In the genomic region with DNA sequence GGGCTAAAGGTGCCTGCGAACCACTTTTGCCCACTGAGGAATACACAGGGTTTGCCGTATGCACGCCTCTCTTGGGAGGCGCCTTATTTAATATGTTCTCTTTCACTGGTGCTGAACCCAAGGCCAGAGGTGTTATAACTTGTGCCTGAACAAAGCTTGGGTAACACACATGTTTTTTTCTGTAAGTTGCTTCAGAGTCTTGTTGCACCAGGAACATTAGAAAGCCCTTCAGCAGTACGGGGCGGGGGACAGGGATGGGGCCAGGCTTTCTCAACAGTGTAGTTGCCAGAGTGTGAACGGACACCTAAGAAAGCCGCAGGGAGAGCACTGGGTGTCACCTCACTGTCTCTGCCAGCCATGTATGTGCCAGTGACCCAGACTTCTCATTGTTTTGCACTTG, we compare ENCODE assay signal across 19 mouse cellular contexts.
DNase-seq lines count a peak whose midpoint lies in the region; ATAC-seq and TF ChIP-seq lines count a peak whose summit lies in the region.
"Had no signal": no experiment of that assay in that cellular context is flagged by ENCODE, and none has a peak within 500 bp of the region (broad histone marks: within the 10 kb centered on the region; RNA-seq: fewer than 3 reads in every experiment).

No protein-coding gene starts in this region.

- no peak overlapping the region for H3K27ac ChIP-seq in liver, postnatal 0 days (ENCODE audit: low read depth)
- no peak overlapping the region for H3K27ac ChIP-seq in liver, embryonic 11.5 days (ENCODE audit: low read depth, low read length)
- peak overlapping the region; percentile 62; the same call in 1 of the 2 replicates for H3K27ac ChIP-seq in lung, postnatal 0 days (ENCODE audit: low read length)
- H3K27ac ChIP-seq in stomach, embryonic 16.5 days (ENCODE audit: low read length) = peak overlapping the region; percentile 68
- H3K27ac ChIP-seq: forebrain, embryonic 10.5 days; heart, embryonic 10.5 days; hindbrain, embryonic 13.5 days had no signal

- no peak overlapping the region for H3K9ac ChIP-seq in liver, postnatal 0 days (replicated peaks)
- H3K9ac ChIP-seq in liver, embryonic 11.5 days (ENCODE audit: low read depth, low read length) = no peak overlapping the region
- no peak overlapping the region for H3K9ac ChIP-seq in lung, postnatal 0 days (replicated peaks; ENCODE audit: low read depth)
- H3K9ac ChIP-seq in stomach, embryonic 16.5 days (ENCODE audit: low read length) = no peak overlapping the region
- H3K9ac ChIP-seq: hindbrain, embryonic 13.5 days had no signal

- H3K4me2 ChIP-seq in liver, postnatal 0 days (ENCODE audit: low read depth, low read length) = no peak overlapping the region
- no peak overlapping the region for H3K4me2 ChIP-seq in liver, embryonic 11.5 days
- no peak overlapping the region for H3K4me2 ChIP-seq in lung, postnatal 0 days (replicated peaks; ENCODE audit: low read depth, low read length)
- H3K4me2 ChIP-seq in stomach, embryonic 16.5 days (ENCODE audit: low read depth, low read length) = no peak overlapping the region
- H3K4me2 ChIP-seq: hindbrain, embryonic 13.5 days had no signal

- 78% methylated on average over 8 of the region's 8 CpGs for WGBS in liver, postnatal 0 days (ENCODE audit: insufficient replicate concordance)
- WGBS in liver, embryonic 11.5 days = 84% methylated on average over 8 of the region's 8 CpGs
- WGBS in lung, postnatal 0 days = 69% methylated on average over 8 of the region's 8 CpGs
- 73% methylated on average over 8 of the region's 8 CpGs for WGBS in stomach, embryonic 16.5 days

- ATAC-seq in liver, postnatal 0 days = 0 out of 2 replicates have a peak, but pooled peaks have one; percentile 15
- ATAC-seq in liver, embryonic 11.5 days (replicated peaks; ENCODE audit: low FRiP score) = no peak
- peak; percentile 34 for ATAC-seq in lung, postnatal 0 days
- no peak for ATAC-seq in stomach, embryonic 16.5 days (ENCODE audit: insufficient read depth, low FRiP score)
- ATAC-seq: activated CD4-positive, CD25-positive, alpha-beta regulatory T cell, adult 4 months; forebrain, embryonic 14.5 days; Patski had no signal

- no peak for TF ChIP-seq CTCF in liver, postnatal 0 days (IDR thresholded peaks at IDR 0.05; ENCODE audit: low read depth)
- no peak for TF ChIP-seq CTCF in lung, postnatal 0 days (IDR thresholded peaks at IDR 0.05)

- H3K9me3 ChIP-seq in liver, postnatal 0 days (ENCODE audit: low read length) = no peaks in the 10 kb centered on the region
- H3K9me3 ChIP-seq in liver, embryonic 11.5 days (ENCODE audit: control insufficient read depth, low read length) = no peaks in the 10 kb centered on the region
- H3K9me3 ChIP-seq in lung, postnatal 0 days (ENCODE audit: low read length) = no peaks in the 10 kb centered on the region
- no peaks in the 10 kb centered on the region for H3K9me3 ChIP-seq in stomach, embryonic 16.5 days (replicated peaks; ENCODE audit: control insufficient read depth, low read length)
- H3K9me3 ChIP-seq: forebrain, embryonic 10.5 days; heart, embryonic 10.5 days; hindbrain, embryonic 13.5 days had no signal

- TF ChIP-seq EP300 in liver, postnatal 0 days (IDR thresholded peaks at IDR 0.05; ENCODE audit: low read depth) = no peak
- 0 out of 2 replicates have a peak, but pooled peaks have one; percentile 25 for TF ChIP-seq EP300 in lung, postnatal 0 days (IDR thresholded peaks at IDR 0.05)

- H3K27me3 ChIP-seq in liver, postnatal 0 days (ENCODE audit: insufficient read depth, low read length) = no peaks in the 10 kb centered on the region
- no peaks in the 10 kb centered on the region for H3K27me3 ChIP-seq in liver, embryonic 11.5 days (replicated peaks; ENCODE audit: control insufficient read depth, insufficient read depth, low read length)
- no peaks in the 10 kb centered on the region for H3K27me3 ChIP-seq in lung, postnatal 0 days (replicated peaks; ENCODE audit: insufficient read depth, low read length)
- no peaks in the 10 kb centered on the region for H3K27me3 ChIP-seq in stomach, embryonic 16.5 days (ENCODE audit: control insufficient read depth, insufficient read depth, low read length)
- H3K27me3 ChIP-seq: Patski had no signal

- no peak overlapping the region for H3K4me3 ChIP-seq in liver, postnatal 0 days (ENCODE audit: low read depth, low read length)
- no peak overlapping the region for H3K4me3 ChIP-seq in liver, embryonic 11.5 days (ENCODE audit: low read depth, low read length)
- H3K4me3 ChIP-seq in lung, postnatal 0 days (ENCODE audit: low read depth, low read length) = no peak overlapping the region
- no peak overlapping the region for H3K4me3 ChIP-seq in stomach, embryonic 16.5 days (replicated peaks; ENCODE audit: low read length)
- H3K4me3 ChIP-seq: forebrain, embryonic 10.5 days; heart, embryonic 10.5 days; hindbrain, embryonic 13.5 days had no signal

- H3K4me1 ChIP-seq in liver, postnatal 0 days (ENCODE audit: insufficient read depth) = peaks cover 5% of the 10 kb centered on the region
- 0 out of 2 replicates have a peak, but pooled peaks cover 3% of the 10 kb centered on the region for H3K4me1 ChIP-seq in liver, embryonic 11.5 days (replicated peaks; ENCODE audit: control insufficient read depth, insufficient read depth, low read length)
- peaks cover 2% of the 10 kb centered on the region; the same call in 1 of the 2 replicates for H3K4me1 ChIP-seq in lung, postnatal 0 days (ENCODE audit: insufficient read depth, low read depth, low read length)
- peaks cover 34% of the 10 kb centered on the region for H3K4me1 ChIP-seq in stomach, embryonic 16.5 days (ENCODE audit: control insufficient read depth, insufficient read depth, low read length)

- H3K36me3 ChIP-seq in liver, postnatal 0 days (replicated peaks; ENCODE audit: insufficient read depth, low read length) = no peaks in the 10 kb centered on the region
- H3K36me3 ChIP-seq in liver, embryonic 11.5 days (ENCODE audit: control insufficient read depth, insufficient read depth, low read length) = no peaks in the 10 kb centered on the region
- H3K36me3 ChIP-seq in lung, postnatal 0 days (ENCODE audit: insufficient read depth, low read length) = no peaks in the 10 kb centered on the region
- no peaks in the 10 kb centered on the region for H3K36me3 ChIP-seq in stomach, embryonic 16.5 days (ENCODE audit: control insufficient read depth, insufficient read depth, low read length)
- H3K36me3 ChIP-seq: forebrain, embryonic 10.5 days; heart, embryonic 10.5 days; hindbrain, embryonic 13.5 days had no signal

- DNase-seq in liver, postnatal 0 days = no peak
- DNase-seq in liver, embryonic 11.5 days (ENCODE audit: low spot score) = no peak
- peak; percentile 53 for DNase-seq in lung, postnatal 0 days (ENCODE audit: low spot score)
- no peak for DNase-seq in lung, postnatal 4 days
- no peak for DNase-seq in spleen, postnatal 10 days (ENCODE audit: low spot score in 2 of 2)
- DNase-seq: adrenal gland, postnatal 14 days; cerebellum, adult 11-12 months; cerebellum, adult 9-10 months; cerebellum, postnatal 25 days; gastrocnemius, postnatal 36 days; heart, adult 18-20 months; heart, postnatal 10 days had no signal

Comparison
In these comparisons a context has a peak if more than half of its experiments do, and no peak if none do; other contexts are left out.
1. ATAC-seq: peak in liver, postnatal 0 days (single experiment) and lung, postnatal 0 days (single experiment); none in liver, embryonic 11.5 days (single experiment) and stomach, embryonic 16.5 days (single experiment).
2. H3K27ac ChIP-seq: peak in lung, postnatal 0 days (single experiment) and stomach, embryonic 16.5 days (single experiment); none in liver, postnatal 0 days (single experiment) and liver, embryonic 11.5 days (single experiment).